Mouse (Mus musculus) myocyte (in vitro differentiated cells): ENCODE data around the gene Pdzd2. TPM values are rescaled to one million over a fixed set of nuclear protein-coding genes. Genes with fewer than 3 reads are reported as not detected.

ENCODE experiments used
- H3K27me3 ChIP-seq: one replicate; pipeline ENCODE4 v1.6.1; 2011; ENCODE audit not compliant: control insufficient read depth, insufficient read depth, insufficient read length
- H3K36me3 ChIP-seq: one replicate; pipeline ENCODE4 v1.6.1; 2011; ENCODE audit not compliant: control insufficient read depth, insufficient read depth
- H3K4me2 ChIP-seq: one replicate; pipeline ENCODE4 v1.6.1; 2011; ENCODE audit warnings: low read depth, control low read depth
- H3K4me3 ChIP-seq: one replicate; pipeline ENCODE4 v1.5.1; 2011; ENCODE audit warnings: mild to moderate bottlenecking, control low read depth, moderate library complexity
- H3K79me2 ChIP-seq: one replicate; pipeline ENCODE4 v1.6.1; 2011; ENCODE audit not compliant: control insufficient read depth, insufficient read depth
- H3ac ChIP-seq: one replicate; pipeline ENCODE4 v1.6.1; 2011; ENCODE audit not compliant: control insufficient read depth, insufficient read length
- CEBPB ChIP-seq: IDR thresholded peaks from 2 replicates; pipeline ENCODE4 v1.6.1; 2011; ENCODE audit warnings: mild to moderate bottlenecking, moderate library complexity; ENCODE audit not compliant: poor library complexity, insufficient read depth, severe bottlenecking
- E2F4 ChIP-seq: IDR thresholded peaks from one replicate; pipeline ENCODE4 v1.6.1; 2011; ENCODE audit warnings: mild to moderate bottlenecking, control low read depth, moderate library complexity; ENCODE audit not compliant: insufficient read depth
- MAX ChIP-seq: IDR thresholded peaks from one replicate; pipeline ENCODE4 v1.6.1; 2011; ENCODE audit warnings: low read depth, mild to moderate bottlenecking, control low read depth
- MYOD1 ChIP-seq, 3 experiments: IDR thresholded peaks; one replicate each; pipeline ENCODE4 v1.6.1; 2011; ENCODE audit warnings: control low read depth in 2 of 3, low read depth in 2 of 3, mild to moderate bottlenecking in 2 of 3, moderate library complexity in 1 of 3; ENCODE audit not compliant: insufficient read length in 2 of 3, control insufficient read depth in 1 of 3
- MYOG ChIP-seq, 3 experiments: IDR thresholded peaks; one replicate each; pipeline ENCODE4 v1.6.1; 2011; ENCODE audit warnings: control low read depth in 2 of 3, low read depth in 2 of 3, mild to moderate bottlenecking in 2 of 3; ENCODE audit not compliant: insufficient read length in 2 of 3, control insufficient read depth in 1 of 3, insufficient read depth in 1 of 3
- POLR2A ChIP-seq: IDR thresholded peaks from one replicate; pipeline ENCODE4 v1.6.1; 2011; ENCODE audit warnings: low read depth, mild to moderate bottlenecking, control low read depth, moderate library complexity; ENCODE audit not compliant: insufficient read length
- POLR2AphosphoS2 ChIP-seq: IDR thresholded peaks from one replicate; pipeline ENCODE4 v1.6.1; 2011; ENCODE audit warnings: low read depth, control low read depth; ENCODE audit not compliant: insufficient read length
- REST ChIP-seq: IDR thresholded peaks from one replicate; pipeline ENCODE4 v1.6.1; 2011; ENCODE audit warnings: mild to moderate bottlenecking, control low read depth, moderate library complexity; ENCODE audit not compliant: insufficient read depth, insufficient read length
- SRF ChIP-seq: IDR thresholded peaks from one replicate; pipeline ENCODE4 v1.6.1; 2011; ENCODE audit warnings: low read depth; ENCODE audit not compliant: control insufficient read depth, insufficient read length
- TCF12 ChIP-seq: IDR thresholded peaks from one replicate; pipeline ENCODE4 v1.6.1; 2011; ENCODE audit warnings: mild to moderate bottlenecking, control low read depth; ENCODE audit not compliant: poor library complexity, insufficient read depth, severe bottlenecking
- TCF3 ChIP-seq: IDR thresholded peaks from one replicate; pipeline ENCODE4 v1.6.1; 2011; ENCODE audit warnings: low read depth, control low read depth; ENCODE audit not compliant: insufficient read length
- USF1 ChIP-seq: IDR thresholded peaks from one replicate; pipeline ENCODE4 v1.6.1; 2011; ENCODE audit warnings: low read depth, mild to moderate bottlenecking, control low read depth, moderate library complexity
- polyA plus RNA-seq: library from polyadenylated mRNA; unstranded; fragments of >200 nt; fragmentation: generic; extraction: Trizol; gene quantifications from one replicate; pipeline ENCODE4 v1.2.1, GENCODE M21; 2012; ENCODE audit warnings: missing spikeins

The Pdzd2 gene
- polyA plus RNA-seq, 1 experiment, result 0.01 TPM

- no peak overlapping the region for H3K4me2 ChIP-seq
- TF ChIP-seq SRF (no peak), E2F4 (no peak), USF1 (no peak), POLR2A (no peak), CEBPB (no peak), MAX (no peak), TCF12 (no peak), MYOD1 (IDR thresholded peaks at IDR 0.05; ENCODE audit: control insufficient read depth in 1 of 3, insufficient read length in 2 of 3, low read depth in 2 of 3) (no peak), REST (no peak), POLR2AphosphoS2 (no peak)
- no peaks in the 10 kb centered on the region for H3K36me3 ChIP-seq
- H3K79me2 ChIP-seq, result no peaks in the 10 kb centered on the region
- no peak overlapping the region for H3K4me3 ChIP-seq
- no peak overlapping the region for H3ac ChIP-seq
- H3K27me3 ChIP-seq, result no peaks in the 10 kb centered on the region
Measured at GRCm38 (mm10) chr15:12522810-12523209, 216.9 kb downstream of the Pdzd2 start.

- Histone ChIP-seq H3K36me3 (no peaks in the 10 kb centered on the region), H3K4me2 (no peak overlapping the region), H3ac (no peak overlapping the region), H3K4me3 (no peak overlapping the region), H3K27me3 (no peaks in the 10 kb centered on the region), H3K79me2 (no peaks in the 10 kb centered on the region)
- no peak for TF ChIP-seq E2F4
- TF ChIP-seq POLR2A, result no peak
- TF ChIP-seq MYOD1 (IDR thresholded peaks at IDR 0.05; ENCODE audit: control insufficient read depth in 1 of 3, insufficient read length in 2 of 3, low read depth in 2 of 3), result no peak
- no peak for TF ChIP-seq POLR2AphosphoS2
- no peak for TF ChIP-seq USF1
- no peak for TF ChIP-seq CEBPB
- no peak for TF ChIP-seq TCF3
Measured at GRCm38 (mm10) chr15:12520292-12520691, 219.4 kb downstream of the Pdzd2 start.

- TF ChIP-seq MYOD1 (IDR thresholded peaks at IDR 0.05; ENCODE audit: control insufficient read depth in 1 of 3, insufficient read length in 2 of 3, low read depth in 2 of 3) (no peak), SRF (no peak), POLR2A (no peak), POLR2AphosphoS2 (no peak), TCF3 (no peak), REST (no peak), MYOG (IDR thresholded peaks at IDR 0.05; ENCODE audit: control insufficient read depth in 1 of 3, insufficient read depth in 1 of 3, insufficient read length in 2 of 3, low read depth in 2 of 3) (no peak), USF1 (no peak), E2F4 (no peak), TCF12 (no peak), CEBPB (no peak), MAX (no peak)
- no peaks in the 10 kb centered on the region for H3K36me3 ChIP-seq
- H3K79me2 ChIP-seq, result no peaks in the 10 kb centered on the region
- no peak overlapping the region for H3ac ChIP-seq
- H3K27me3 ChIP-seq, result no peaks in the 10 kb centered on the region
- no peak overlapping the region for H3K4me2 ChIP-seq
- no peak overlapping the region for H3K4me3 ChIP-seq
Measured at GRCm38 (mm10) chr15:12518370-12518973, 221.3 kb downstream of the Pdzd2 start.

- H3K79me2 ChIP-seq, result no peaks in the 10 kb centered on the region
- H3K36me3 ChIP-seq, result no peaks in the 10 kb centered on the region
- H3K4me3 ChIP-seq, result no peak overlapping the region
- no peak overlapping the region for H3ac ChIP-seq
- TF ChIP-seq TCF3 (no peak), REST (no peak), SRF (no peak), POLR2AphosphoS2 (no peak)
- no peak overlapping the region for H3K4me2 ChIP-seq
- no peaks in the 10 kb centered on the region for H3K27me3 ChIP-seq
Measured at GRCm38 (mm10) chr15:12517314-12517813, 222.4 kb downstream of the Pdzd2 start.

GRCm38 (mm10) chr15:12515272-12515844 is 224.4 kb downstream of the Pdzd2 start:
- no peak overlapping the region for H3K4me2 ChIP-seq
- no peaks in the 10 kb centered on the region for H3K79me2 ChIP-seq
- no peak overlapping the region for H3ac ChIP-seq
- H3K27me3 ChIP-seq, result no peaks in the 10 kb centered on the region
- TF ChIP-seq TCF3 (no peak), TCF12 (no peak), MAX (no peak), USF1 (no peak), POLR2A (no peak)
- H3K36me3 ChIP-seq, result no peaks in the 10 kb centered on the region
- no peak overlapping the region for H3K4me3 ChIP-seq
